Mouse (Mus musculus): Measurements from ENCODE around the gene Pabpc1l. TPM values are rescaled to one million over a fixed set of nuclear protein-coding genes. Genes with fewer than 3 reads are reported as not detected.

The Pabpc1l gene
- polyA plus RNA-seq, 1 experiment: 0.18 TPM

- TF ChIP-seq CTCF (IDR thresholded peaks at IDR 0.05; ENCODE audit: extremely low read depth, insufficient read length, insufficient replicate concordance, low read depth, low read length) (peak; percentile 83; the same call in 1 of the 2 replicates), POLR2A (IDR thresholded peaks at IDR 0.05; ENCODE audit: low read depth, low read length) (peak; percentile 91)
- Histone ChIP-seq H3K27ac (ENCODE audit: insufficient read depth, low read depth, low read length) (peak overlapping the region; percentile 81), H3K4me3 (ENCODE audit: low read depth, low read length) (peak overlapping the region; percentile 97), H3K27me3 (ENCODE audit: control insufficient read depth, insufficient read depth, low read length) (no peaks in the 10 kb centered on the region), H3K36me3 (ENCODE audit: control insufficient read depth, insufficient read depth, low read length) (no peaks in the 10 kb centered on the region), H3K4me1 (ENCODE audit: control insufficient read depth, insufficient read depth, insufficient read length, low read length) (peaks cover 7% of the 10 kb centered on the region; the same call in 1 of the 2 replicates)
- WGBS: under 1% methylated on average over 48 of the region's 48 CpGs
Observed at GRCm38 (mm10) chr2:164073918-164074578, 48.8 kb downstream of the Pabpc1l start.

GRCm38 (mm10) chr2:164075088-164075487, 49.8 kb downstream of the Pabpc1l start:
- no peak for TF ChIP-seq CTCF (IDR thresholded peaks at IDR 0.05; ENCODE audit: extremely low read depth, insufficient read length, insufficient replicate concordance, low read depth, low read length)
- TF ChIP-seq POLR2A (IDR thresholded peaks at IDR 0.05; ENCODE audit: low read depth, low read length): no peak
- 6% methylated on average over 5 of the region's 5 CpGs for WGBS

GRCm38 (mm10) chr2:164076874-164077425, 51.7 kb downstream of the Pabpc1l start:
- H3K27me3 ChIP-seq (ENCODE audit: control insufficient read depth, insufficient read depth, low read length): no peaks in the 10 kb centered on the region
- peaks cover 18% of the 10 kb centered on the region for H3K36me3 ChIP-seq (ENCODE audit: control insufficient read depth, insufficient read depth, low read length)
- no peak overlapping the region for H3K4me3 ChIP-seq (ENCODE audit: low read depth, low read length)
- H3K4me1 ChIP-seq (ENCODE audit: control insufficient read depth, insufficient read depth, insufficient read length, low read length): peaks cover 5% of the 10 kb centered on the region; the same call in 1 of the 2 replicates
- no peak for TF ChIP-seq CTCF (IDR thresholded peaks at IDR 0.05; ENCODE audit: extremely low read depth, insufficient read length, insufficient replicate concordance, low read depth, low read length)
- no peak for TF ChIP-seq POLR2A (IDR thresholded peaks at IDR 0.05; ENCODE audit: low read depth, low read length)
- H3K27ac ChIP-seq (ENCODE audit: insufficient read depth, low read depth, low read length): no peak overlapping the region
- WGBS: 86% methylated on average over 8 of the region's 8 CpGs

More at GRCm38 (mm10) chr2:164075088-164075487, 49.8 kb downstream of the Pabpc1l start:
- Histone ChIP-seq H3K4me3 (ENCODE audit: low read depth, low read length) (peak overlapping the region; percentile 51), H3K4me1 (ENCODE audit: control insufficient read depth, insufficient read depth, insufficient read length, low read length) (peaks cover 5% of the 10 kb centered on the region; the same call in 1 of the 2 replicates), H3K27ac (ENCODE audit: insufficient read depth, low read depth, low read length) (peak overlapping the region; percentile 60), H3K36me3 (ENCODE audit: control insufficient read depth, insufficient read depth, low read length) (peaks cover 8% of the 10 kb centered on the region), H3K27me3 (ENCODE audit: control insufficient read depth, insufficient read depth, low read length) (no peaks in the 10 kb centered on the region)

DNA sequence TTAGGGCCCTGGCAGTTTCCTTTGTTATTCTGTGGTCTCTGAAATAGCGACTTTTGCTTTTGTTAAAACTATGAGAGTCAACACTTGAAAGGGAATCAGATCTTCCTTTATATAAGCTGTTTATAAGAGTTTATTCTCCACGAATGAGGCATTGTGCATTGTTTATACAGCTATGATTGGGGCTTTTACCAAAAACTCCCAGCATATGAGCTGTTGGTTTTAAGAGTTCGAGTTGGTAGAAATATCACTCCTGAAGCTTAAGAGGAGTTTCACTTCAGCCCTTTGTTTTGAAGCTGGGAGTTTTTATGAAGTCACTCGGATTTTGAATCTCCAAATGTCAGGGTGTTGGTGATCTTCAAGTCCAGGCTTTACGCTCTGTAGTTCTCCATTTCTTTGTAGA, 52.6 kb downstream of the Pabpc1l start:
- Histone ChIP-seq H3K36me3 (ENCODE audit: control insufficient read depth, insufficient read depth, low read length) (peaks cover 25% of the 10 kb centered on the region), H3K4me1 (ENCODE audit: control insufficient read depth, insufficient read depth, insufficient read length, low read length) (peaks cover 5% of the 10 kb centered on the region; the same call in 1 of the 2 replicates), H3K27me3 (ENCODE audit: control insufficient read depth, insufficient read depth, low read length) (no peaks in the 10 kb centered on the region), H3K4me3 (ENCODE audit: low read depth, low read length) (no peak overlapping the region), H3K27ac (ENCODE audit: insufficient read depth, low read depth, low read length) (no peak overlapping the region)
- no peak for TF ChIP-seq CTCF (IDR thresholded peaks at IDR 0.05; ENCODE audit: extremely low read depth, insufficient read length, insufficient replicate concordance, low read depth, low read length)
- TF ChIP-seq POLR2A (IDR thresholded peaks at IDR 0.05; ENCODE audit: low read depth, low read length): no peak
- 68% methylated on average over 5 of the region's 5 CpGs for WGBS

DNA sequence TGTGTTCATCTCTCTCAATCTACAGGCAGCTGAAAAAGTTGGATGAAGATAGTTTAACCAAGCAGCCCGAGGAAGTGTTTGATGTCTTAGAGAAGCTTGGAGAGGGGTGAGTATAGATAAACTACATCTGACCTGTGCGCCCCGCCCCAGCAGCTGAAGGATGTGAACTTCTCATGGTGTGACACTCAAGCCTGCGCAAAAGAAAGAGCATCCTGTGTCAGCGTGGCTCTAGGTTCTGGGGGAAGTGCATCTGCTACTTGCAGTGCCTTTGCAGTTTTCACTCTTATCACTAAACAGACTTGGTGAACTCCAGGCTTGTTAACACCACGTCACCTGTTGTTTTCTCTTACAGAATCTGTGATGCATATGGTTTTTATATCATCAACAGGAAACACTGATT, 54.2 kb downstream of the Pabpc1l start:
- TF ChIP-seq CTCF (IDR thresholded peaks at IDR 0.05; ENCODE audit: extremely low read depth, insufficient read length, insufficient replicate concordance, low read depth, low read length): no peak
- TF ChIP-seq POLR2A (IDR thresholded peaks at IDR 0.05; ENCODE audit: low read depth, low read length): no peak
- Histone ChIP-seq H3K4me3 (ENCODE audit: low read depth, low read length) (no peak overlapping the region), H3K4me1 (ENCODE audit: control insufficient read depth, insufficient read depth, insufficient read length, low read length) (peaks cover 6% of the 10 kb centered on the region), H3K36me3 (ENCODE audit: control insufficient read depth, insufficient read depth, low read length) (peaks cover 35% of the 10 kb centered on the region), H3K27ac (ENCODE audit: insufficient read depth, low read depth, low read length) (no peak overlapping the region), H3K27me3 (ENCODE audit: control insufficient read depth, insufficient read depth, low read length) (no peaks in the 10 kb centered on the region)
- WGBS: 68% methylated on average over 6 of the region's 6 CpGs

DNA sequence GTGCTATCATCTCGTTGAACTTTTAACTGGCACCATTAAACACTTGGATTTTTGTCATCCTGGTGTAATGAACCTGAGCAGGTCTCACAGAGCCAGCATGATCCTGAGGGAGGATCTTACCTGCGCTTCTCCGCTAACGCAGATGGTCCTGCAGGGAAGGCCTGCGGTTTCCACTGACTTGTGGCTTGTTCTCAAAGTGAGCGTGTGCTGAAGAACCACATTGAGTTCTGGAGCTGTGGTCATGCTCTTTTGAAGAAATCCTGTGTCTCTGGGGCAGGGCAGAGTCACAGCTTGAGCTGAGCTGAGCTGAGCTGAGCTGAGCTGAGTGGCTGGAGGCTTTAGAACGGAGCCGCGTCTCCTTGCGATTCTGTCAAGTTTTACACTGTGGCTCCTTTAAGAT, 56.3 kb downstream of the Pabpc1l start:
- Histone ChIP-seq H3K27ac (ENCODE audit: insufficient read depth, low read depth, low read length) (no peak overlapping the region), H3K27me3 (ENCODE audit: control insufficient read depth, insufficient read depth, low read length) (no peaks in the 10 kb centered on the region), H3K36me3 (ENCODE audit: control insufficient read depth, insufficient read depth, low read length) (peaks cover 46% of the 10 kb centered on the region), H3K4me3 (ENCODE audit: low read depth, low read length) (no peak overlapping the region), H3K4me1 (ENCODE audit: control insufficient read depth, insufficient read depth, insufficient read length, low read length) (peaks cover 4% of the 10 kb centered on the region)
- no peak for TF ChIP-seq CTCF (IDR thresholded peaks at IDR 0.05; ENCODE audit: extremely low read depth, insufficient read length, insufficient replicate concordance, low read depth, low read length)
- 90% methylated on average over 10 of the region's 10 CpGs for WGBS

DNA sequence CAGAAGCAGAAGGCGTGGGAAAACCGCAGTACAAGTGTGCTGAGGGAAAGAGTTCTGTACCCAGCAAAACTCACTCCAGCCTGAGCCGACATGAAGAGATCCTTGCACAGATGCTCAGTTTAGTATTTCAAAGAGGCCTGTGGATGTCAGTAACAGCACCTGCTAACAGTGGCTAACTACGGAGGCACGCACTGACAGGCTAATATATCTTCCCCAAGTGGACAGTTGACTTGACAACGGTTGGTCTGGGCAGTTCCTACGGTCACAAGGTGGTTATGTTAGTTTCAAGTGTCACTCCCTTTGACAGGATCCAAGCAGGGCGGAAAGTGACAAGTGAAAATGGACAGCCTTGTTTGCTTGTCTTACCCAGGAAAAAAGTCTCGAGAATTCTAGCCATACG, 56.9 kb downstream of the Pabpc1l start:
- Histone ChIP-seq H3K36me3 (ENCODE audit: control insufficient read depth, insufficient read depth, low read length) (peaks cover 50% of the 10 kb centered on the region), H3K4me1 (ENCODE audit: control insufficient read depth, insufficient read depth, insufficient read length, low read length) (peaks cover 4% of the 10 kb centered on the region)

More for the DNA sequence above, 56.9 kb downstream of the Pabpc1l start:
- WGBS: 86% methylated on average over 10 of the region's 10 CpGs
- no peak for TF ChIP-seq CTCF (IDR thresholded peaks at IDR 0.05; ENCODE audit: extremely low read depth, insufficient read length, insufficient replicate concordance, low read depth, low read length)
- TF ChIP-seq POLR2A (IDR thresholded peaks at IDR 0.05; ENCODE audit: low read depth, low read length): no peak
- Histone ChIP-seq H3K27ac (ENCODE audit: insufficient read depth, low read depth, low read length) (peak overlapping the region; percentile 12), H3K27me3 (ENCODE audit: control insufficient read depth, insufficient read depth, low read length) (no peaks in the 10 kb centered on the region), H3K4me3 (ENCODE audit: low read depth, low read length) (no peak overlapping the region)

Measured in small intestine, adult 2 months (tissue).